Mouse (Mus musculus): ENCODE measurements around the gene Ercc2. TPM values are rescaled to one million over a fixed set of nuclear protein-coding genes. Genes with fewer than 3 reads are reported as not detected.

Ercc2 gene
- total RNA-seq, 2 experiments from 2014 or later, result 37.2 TPM

GRCm38 (mm10) chr7:19383708-19384107 lies 1.9 kb downstream of the Ercc2 start:
- DNase-seq (ENCODE audit: extremely low spot score in 1 of 2, low spot score in 2 of 2), result no peak
- no peak overlapping the region for H3K27ac ChIP-seq
- intact Hi-C loops (cut with DNase I), result no loop called here
- no peak overlapping the region for H3K4me3 ChIP-seq
- TF ChIP-seq CTCF (IDR thresholded peaks at IDR 0.05), result no peak

- Histone ChIP-seq H3K27ac (peak overlapping the region; percentile 53), H3K4me3 (no peak overlapping the region)
- no peak for DNase-seq (ENCODE audit: extremely low spot score in 1 of 2, low spot score in 2 of 2)
- no peak for TF ChIP-seq CTCF (IDR thresholded peaks at IDR 0.05)
- intact Hi-C loops (cut with DNase I), result no loop called here
These were observed 7.0 kb downstream of the Ercc2 start for GRCm38 (mm10) chr7:19388699-19389413.

- Histone ChIP-seq H3K4me3 (no peak overlapping the region), H3K27ac (no peak overlapping the region)
- DNase-seq (ENCODE audit: extremely low spot score in 1 of 2, low spot score in 2 of 2), result no peak
- intact Hi-C loops (cut with DNase I), result no loop called here
- no peak for TF ChIP-seq CTCF (IDR thresholded peaks at IDR 0.05)
These were observed 12.7 kb downstream of the Ercc2 start for GRCm38 (mm10) chr7:19394484-19394883.

GRCm38 (mm10) chr7:19399496-19400280 lies 17.9 kb downstream of the Ercc2 start:
- intact Hi-C loops (cut with DNase I), result no loop called here
- no peak for DNase-seq (ENCODE audit: extremely low spot score in 1 of 2, low spot score in 2 of 2)
- no peak overlapping the region for H3K27ac ChIP-seq
- TF ChIP-seq CTCF (IDR thresholded peaks at IDR 0.05), result no peak
- H3K4me3 ChIP-seq, result no peak overlapping the region

GRCm38 (mm10) chr7:19400946-19401345 lies 19.1 kb downstream of the Ercc2 start:
- H3K4me3 ChIP-seq, result no peak overlapping the region
- peak; percentile 27; the same call in 1 of the 2 replicates for TF ChIP-seq CTCF (IDR thresholded peaks at IDR 0.05)
- no peak for DNase-seq (ENCODE audit: extremely low spot score in 1 of 2, low spot score in 2 of 2)
- intact Hi-C loops (cut with DNase I), result no loop called here
- no peak overlapping the region for H3K27ac ChIP-seq

GRCm38 (mm10) chr7:19402535-19403112 lies 20.8 kb downstream of the Ercc2 start:
- no peak for DNase-seq (ENCODE audit: extremely low spot score in 1 of 2, low spot score in 2 of 2)
- intact Hi-C loops (cut with DNase I), result no loop called here
- no peak for TF ChIP-seq CTCF (IDR thresholded peaks at IDR 0.05)
- no peak overlapping the region for H3K4me3 ChIP-seq
- no peak overlapping the region for H3K27ac ChIP-seq

- H3K27ac ChIP-seq, result no peak within 1 kb of the TSS
- peak within 1 kb of the TSS; percentile 50 for H3K4me3 ChIP-seq
- TF ChIP-seq CTCF (IDR thresholded peaks at IDR 0.05), result no peak
- intact Hi-C loops (cut with DNase I), result no loop called here
- no peak for DNase-seq (ENCODE audit: extremely low spot score in 1 of 2, low spot score in 2 of 2)
These were observed 22.0 kb downstream of the Ercc2 start, which contains the start of gene Klc3 for GRCm38 (mm10) chr7:19403731-19404296. Gene Klc3 (minus strand): TSS chr7:19404104.

GRCm38 (mm10) chr7:19404476-19404875 lies 22.7 kb downstream of the Ercc2 start, which contains the start of gene Ckm:
Gene Ckm (plus strand): TSS chr7:19404776.
- no peak for TF ChIP-seq CTCF (IDR thresholded peaks at IDR 0.05)
- Histone ChIP-seq H3K27ac (no peak within 1 kb of the TSS), H3K4me3 (peak within 1 kb of the TSS; percentile 50)
- intact Hi-C loops (cut with DNase I), result no loop called here
- DNase-seq (ENCODE audit: extremely low spot score in 1 of 2, low spot score in 2 of 2), result no peak

- no peak overlapping the region for H3K27ac ChIP-seq
- peak; percentile 72 to 85 for DNase-seq (ENCODE audit: extremely low spot score in 1 of 2, low spot score in 2 of 2)
- no peak overlapping the region for H3K4me3 ChIP-seq
- intact Hi-C loops (cut with DNase I), result loop anchor here (1.0 to 5.0 kb wide), 4 partner anchors 97 to 297 kb away; no protein-coding TSS in a partner anchor
- peak; percentile 99 for TF ChIP-seq CTCF (IDR thresholded peaks at IDR 0.05)
These were observed 23.6 kb downstream of the Ercc2 start for GRCm38 (mm10) chr7:19405417-19405816.

GRCm38 (mm10) chr7:19409753-19410152 lies 27.9 kb downstream of the Ercc2 start:
- no peak for DNase-seq (ENCODE audit: extremely low spot score in 1 of 2, low spot score in 2 of 2)
- intact Hi-C loops (cut with DNase I), result loop anchor here (5.0 kb wide), 3 partner anchors 93 to 293 kb away; no protein-coding TSS in a partner anchor
- no peak for TF ChIP-seq CTCF (IDR thresholded peaks at IDR 0.05)
- H3K4me3 ChIP-seq, result no peak overlapping the region
- no peak overlapping the region for H3K27ac ChIP-seq

GRCm38 (mm10) chr7:19410766-19411344 lies 29.0 kb downstream of the Ercc2 start:
- TF ChIP-seq CTCF (IDR thresholded peaks at IDR 0.05), result no peak
- Histone ChIP-seq H3K27ac (no peak overlapping the region), H3K4me3 (no peak overlapping the region)
- DNase-seq (ENCODE audit: extremely low spot score in 1 of 2, low spot score in 2 of 2), result no peak
- intact Hi-C loops (cut with DNase I), result no loop called here

Data from left cerebral cortex, adult 2 months (tissue).